Mouse (Mus musculus) telencephalon, adult 2 months (tissue): ENCODE measurements around the gene Acap2.

Experiments
- DNase-seq: peaks from one replicate; pipeline ENCODE4 v3.0.0-alpha.2; 2011; ENCODE audit warnings: low read depth, low spot score

Acap2 gene

GRCm38 (mm10) chr16:31200790-31201567 lies at the start of gene Acap2:
TSS of gene Acap2 (minus strand) at chr16:31201245.
- DNase-seq: peak; percentile 96

GRCm38 (mm10) chr16:31249401-31249800 lies 48.4 kb upstream of the Acap2 start:
- no peak for DNase-seq

GRCm38 (mm10) chr16:31248717-31249116 lies 47.7 kb upstream of the Acap2 start:
- no peak for DNase-seq

GRCm38 (mm10) chr16:31247442-31247841 lies 46.4 kb upstream of the Acap2 start:
- no peak for DNase-seq

- no peak for DNase-seq
Measured at GRCm38 (mm10) chr16:31244053-31244452, 43.0 kb upstream of the Acap2 start.

GRCm38 (mm10) chr16:31241433-31241832 lies 40.4 kb upstream of the Acap2 start:
- DNase-seq: peak; percentile 85

GRCm38 (mm10) chr16:31240569-31240968 lies 39.5 kb upstream of the Acap2 start:
- DNase-seq: peak; percentile 62

- DNase-seq: no peak
Measured at GRCm38 (mm10) chr16:31238281-31238680, 37.2 kb upstream of the Acap2 start.

GRCm38 (mm10) chr16:31235457-31236310 lies 34.6 kb upstream of the Acap2 start:
- DNase-seq: no peak

- no peak for DNase-seq
Measured at GRCm38 (mm10) chr16:31234808-31235456, 33.9 kb upstream of the Acap2 start.

GRCm38 (mm10) chr16:31234356-31234755 lies 33.3 kb upstream of the Acap2 start:
- no peak for DNase-seq

- DNase-seq: peak; percentile 84
Measured at GRCm38 (mm10) chr16:31233541-31234339, 32.7 kb upstream of the Acap2 start.

- no peak for DNase-seq
Measured at GRCm38 (mm10) chr16:31233167-31233498, 32.1 kb upstream of the Acap2 start.

- DNase-seq: no peak
Measured at GRCm38 (mm10) chr16:31232491-31233166, 31.6 kb upstream of the Acap2 start.

GRCm38 (mm10) chr16:31231591-31231990 lies 30.5 kb upstream of the Acap2 start:
- DNase-seq: no peak

GRCm38 (mm10) chr16:31227746-31228145 lies 26.7 kb upstream of the Acap2 start:
- DNase-seq: no peak

GRCm38 (mm10) chr16:31215271-31215670 lies 14.2 kb upstream of the Acap2 start:
- no peak for DNase-seq

GRCm38 (mm10) chr16:31213463-31213862 lies 12.4 kb upstream of the Acap2 start:
- DNase-seq: no peak

GRCm38 (mm10) chr16:31211503-31211902 lies 10.5 kb upstream of the Acap2 start:
- no peak for DNase-seq

- no peak for DNase-seq
Measured at GRCm38 (mm10) chr16:31210453-31210852, 9.4 kb upstream of the Acap2 start.

- DNase-seq: no peak
Measured at GRCm38 (mm10) chr16:31209911-31210310, 8.9 kb upstream of the Acap2 start.
